Mouse (Mus musculus) neural tube, embryonic 11.5 days (tissue): ENCODE results near the gene Lamtor4. TPM values are rescaled to one million over a fixed set of nuclear protein-coding genes. Genes with fewer than 3 reads are reported as not detected.

Experiments
- ATAC-seq: fragments of 200-750 bp; cut with Nextera tagmentation; 2 replicates; pipeline ENCODE4 v1.8.0; 2017; ENCODE audit warnings: moderate number of reproducible peaks, mild to moderate bottlenecking, moderate TSS enrichment, moderate library complexity; ENCODE audit not compliant: insufficient read depth, low FRiP score, low TSS enrichment
- DNase-seq: peaks from one replicate; pipeline ENCODE4 v3.0.0-alpha.2; 2015; ENCODE audit warnings: low spot score
- H3K27ac ChIP-seq: fragments of 300-500 bp; sonication (generic); 2 replicates; pipeline ENCODE4 v1.5.1; 2014; ENCODE audit warnings: low read depth, mild to moderate bottlenecking, low read length
- H3K27me3 ChIP-seq: fragments of 300-500 bp; sonication (generic); 2 replicates; pipeline ENCODE4 v1.6.1; 2014; ENCODE audit warnings: mild to moderate bottlenecking, low read length, mixed read lengths; ENCODE audit not compliant: control insufficient read depth, insufficient read depth
- H3K36me3 ChIP-seq: fragments of 300-500 bp; sonication (generic); 2 replicates; pipeline ENCODE4 v1.6.1; 2014; ENCODE audit warnings: mild to moderate bottlenecking, low read length, moderate library complexity, mixed read lengths; ENCODE audit not compliant: control insufficient read depth, insufficient read depth
- H3K4me1 ChIP-seq: fragments of 300-500 bp; sonication (generic); 2 replicates; pipeline ENCODE4 v1.6.1; 2014; ENCODE audit warnings: low read length, mixed read lengths; ENCODE audit not compliant: control insufficient read depth, insufficient read depth
- H3K4me2 ChIP-seq: fragments of 300-500 bp; sonication (generic); 2 replicates; pipeline ENCODE4 v1.6.1; 2014; ENCODE audit warnings: low read depth, mild to moderate bottlenecking, moderate library complexity
- H3K4me3 ChIP-seq: fragments of 300-500 bp; sonication (generic); 2 replicates; pipeline ENCODE4 v1.5.1; 2014; ENCODE audit warnings: low read depth, low read length
- H3K9ac ChIP-seq: fragments of 300-500 bp; sonication (generic); 2 replicates; pipeline ENCODE4 v1.6.1; 2014; ENCODE audit warnings: mild to moderate bottlenecking, low read length
- H3K9me3 ChIP-seq: fragments of 300-500 bp; sonication (generic); 2 replicates; pipeline ENCODE4 v1.6.1; 2016; ENCODE audit warnings: low read length; ENCODE audit not compliant: control insufficient read depth
- WGBS: fragments of 180-500 bp; shearing (Covaris S2); extraction: QIAGEN DNeasy Blood & Tissue Kit; methylation state at CpG from one replicate; pipeline ENCODE4 v1.1.7; 2014; 5-methylcytosine and 5-hydroxymethylcytosine counted together
- polyA plus RNA-seq: library from polyadenylated mRNA; unstranded; fragments of >200 nt; fragmentation: Nextera tagmentation; extraction: Ambion mirVana; gene quantifications from 2 replicates; pipeline ENCODE4 v1.2.1, GENCODE M21; 2014

The Lamtor4 gene
- polyA plus RNA-seq, 1 experiment from 2014 or later: 53.5 TPM

DNA sequence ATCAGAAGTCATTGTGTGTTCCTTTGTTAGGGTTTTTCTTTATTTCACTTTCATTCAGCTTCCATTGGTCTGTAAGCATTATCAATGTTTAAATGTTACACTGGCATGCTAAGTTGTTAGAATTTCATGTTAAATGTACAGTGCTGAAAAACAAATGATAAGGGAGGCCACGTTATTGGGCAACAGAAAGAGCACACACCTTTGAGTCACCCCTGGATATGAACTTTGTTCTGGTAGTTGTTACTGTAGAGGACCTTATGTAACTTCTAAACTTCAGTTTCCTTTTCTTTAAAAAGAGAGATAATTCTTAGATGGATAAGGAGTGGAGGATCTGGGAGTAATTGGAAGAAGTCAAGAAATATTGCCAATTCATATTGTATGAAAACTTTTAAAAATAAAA lies 36.4 kb downstream of the Lamtor4 start:
- Histone ChIP-seq H3K4me2 (no peak overlapping the region), H3K27ac (no peak overlapping the region), H3K27me3 (no peaks in the 10 kb centered on the region), H3K36me3 (no peaks in the 10 kb centered on the region), H3K9me3 (no peaks in the 10 kb centered on the region), H3K4me3 (no peak overlapping the region), H3K4me1 (no peaks in the 10 kb centered on the region), H3K9ac (no peak overlapping the region)
- DNase-seq (no peak), ATAC-seq (no peak)
- 84% methylated on average over 1 of the region's 1 CpGs for WGBS

DNA sequence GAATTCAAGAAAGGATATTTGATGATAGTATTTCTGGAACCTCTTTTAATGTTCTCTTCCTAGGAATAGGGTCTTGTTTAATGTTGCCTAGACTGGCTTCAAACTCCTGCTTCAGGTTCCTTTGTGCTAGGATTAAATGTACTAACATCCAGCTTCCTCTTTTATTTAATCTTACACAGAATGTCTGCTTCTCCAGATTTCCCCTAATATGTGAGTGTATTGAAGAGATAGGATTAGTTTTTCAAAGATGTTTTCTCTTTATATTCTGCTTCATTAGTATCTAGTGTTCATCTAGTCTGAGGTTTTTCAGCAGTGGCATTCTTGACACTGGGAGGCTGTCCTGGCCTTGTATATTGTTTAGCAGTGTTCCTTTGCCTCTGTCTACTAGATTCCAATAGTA lies 38.9 kb downstream of the Lamtor4 start:
- ATAC-seq: no peak
- Histone ChIP-seq H3K4me3 (no peak overlapping the region), H3K4me1 (no peaks in the 10 kb centered on the region)

GRCm38 (mm10) chr5:138299613-138300012 lies 44.3 kb downstream of the Lamtor4 start:
- H3K4me3 ChIP-seq: no peak overlapping the region
- H3K4me2 ChIP-seq: no peak overlapping the region
- no peak overlapping the region for H3K9ac ChIP-seq
- H3K36me3 ChIP-seq: no peaks in the 10 kb centered on the region
- 90% methylated on average over 2 of the region's 2 CpGs for WGBS
- no peaks in the 10 kb centered on the region for H3K4me1 ChIP-seq
- H3K27me3 ChIP-seq: no peaks in the 10 kb centered on the region
- H3K27ac ChIP-seq: no peak overlapping the region
- H3K9me3 ChIP-seq: no peaks in the 10 kb centered on the region
- DNase-seq (no peak), ATAC-seq (no peak)

More for the DNA sequence above, 38.9 kb downstream of the Lamtor4 start:
- no peak overlapping the region for H3K27ac ChIP-seq
- no peak overlapping the region for H3K4me2 ChIP-seq
- no peaks in the 10 kb centered on the region for H3K9me3 ChIP-seq
- no peaks in the 10 kb centered on the region for H3K36me3 ChIP-seq
- H3K9ac ChIP-seq: no peak overlapping the region
- no peak for DNase-seq
- H3K27me3 ChIP-seq: no peaks in the 10 kb centered on the region

Other genes starting within 250 kb of the Lamtor4 start
- gene Smok3a, start 234.2 kb upstream of the Lamtor4 start, polyA plus RNA-seq: not detected in 2 replicates
- not detected in 2 replicates for gene Smok3b, start 234.1 kb upstream of the Lamtor4 start, polyA plus RNA-seq
- gene Smok3c, start 202.3 kb upstream of the Lamtor4 start, polyA plus RNA-seq: not detected in 2 replicates
- 43.8 and 45.1 TPM in 2 replicates for gene Zkscan1, start 170.4 kb upstream of the Lamtor4 start, polyA plus RNA-seq
- gene Zscan21, start 138.6 kb upstream of the Lamtor4 start, polyA plus RNA-seq: 126 and 128 TPM in 2 replicates
- 25.5 and 27.8 TPM in 2 replicates for gene Zfp113, start 99.7 kb upstream of the Lamtor4 start, polyA plus RNA-seq
- gene Cops6, start 94.4 kb upstream of the Lamtor4 start, polyA plus RNA-seq: 316 and 319 TPM in 2 replicates
- gene Ap4m1, start 83.5 kb upstream of the Lamtor4 start, polyA plus RNA-seq: 15.7 and 17.2 TPM in 2 replicates
- gene Mcm7, start 83.1 kb upstream of the Lamtor4 start, polyA plus RNA-seq: 272 and 282 TPM in 2 replicates
- gene Taf6, start 68.0 kb upstream of the Lamtor4 start, polyA plus RNA-seq: 119 and 122 TPM in 2 replicates
- 48.4 and 53.8 TPM in 2 replicates for gene Cnpy4, start 68.0 kb upstream of the Lamtor4 start, polyA plus RNA-seq
- gene Mblac1, start 61.2 kb upstream of the Lamtor4 start, polyA plus RNA-seq: 10.2 and 10.8 TPM in 2 replicates
- not detected in 2 replicates for gene Nxpe5, start 29.6 kb upstream of the Lamtor4 start, polyA plus RNA-seq
- gene BC037034, start 8.6 kb downstream of the Lamtor4 start, polyA plus RNA-seq: 9.1 and 9.5 TPM in 2 replicates
- 6.2 and 6.4 TPM in 2 replicates for gene Gal3st4, start 17.4 kb downstream of the Lamtor4 start, polyA plus RNA-seq
- gene Gm43720, start 24.5 kb downstream of the Lamtor4 start, polyA plus RNA-seq: not detected in 2 replicates
- 19.3 and 22.1 TPM in 2 replicates for gene Gpc2, start 24.5 kb downstream of the Lamtor4 start, polyA plus RNA-seq
- 2.7 and 3.2 TPM in 2 replicates for gene Stag3, start 24.8 kb downstream of the Lamtor4 start, polyA plus RNA-seq
- 0.29 TPM in 1 of 2 replicates, not detected in the other for gene Pvrig, start 86.5 kb downstream of the Lamtor4 start, polyA plus RNA-seq
- 48.4 and 52.9 TPM in 2 replicates for gene Zfp157, start 186.0 kb downstream of the Lamtor4 start, polyA plus RNA-seq